Mouse (Mus musculus) effector memory CD4-positive, alpha-beta T cell, adult 5 months (primary cell): ENCODE measurements around the gene Btbd3. TPM values are rescaled to one million over a fixed set of nuclear protein-coding genes. Genes with fewer than 3 reads are reported as not detected.

Source experiments
- polyA plus RNA-seq: library from polyadenylated mRNA; unstranded; fragments of 100-300 nt; shearing (Covaris generic); gene quantifications from one replicate; pipeline ENCODE4 v1.2.1, GENCODE M21; 2017

Gene Btbd3
- polyA plus RNA-seq: not detected

DNA sequence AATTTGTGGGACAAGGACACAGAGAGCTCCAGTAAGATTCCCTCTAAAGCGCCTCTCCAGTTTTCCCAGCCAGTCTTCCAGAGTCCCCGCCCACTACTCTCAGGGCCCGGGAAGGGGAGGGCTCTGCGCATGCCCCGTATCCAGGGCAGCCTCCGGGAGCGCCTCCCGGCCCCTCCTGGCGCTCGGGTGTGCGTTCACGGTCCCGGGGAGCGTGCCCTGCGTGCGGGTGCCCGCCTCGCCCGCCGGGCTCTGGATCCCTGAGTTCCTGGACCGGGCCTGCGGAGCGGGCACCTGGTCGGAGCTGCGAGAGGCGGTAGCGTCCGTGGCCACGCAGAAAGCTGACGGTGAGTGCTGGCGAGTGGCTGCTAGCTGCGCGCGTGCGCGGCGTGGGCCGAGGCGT lies at the start of gene Btbd3:
Gene Btbd3 (plus strand): TSS at position 155 of the 400 bp plus-strand sequence.

